In genomic region chr6:29468851-29469250, GRCm38 (mm10) we compare ENCODE assay signal across 9 mouse cellular contexts. TPM values are rescaled to one million over a fixed set of nuclear protein-coding genes. Genes with fewer than 3 reads are reported as not detected.
DNase-seq lines count a peak whose midpoint lies in the region; ATAC-seq lines count a peak whose summit lies in the region.
"Had no signal": no experiment of that assay in that cellular context is flagged by ENCODE, and none has a peak within 500 bp of the region (broad histone marks: within the 10 kb centered on the region; RNA-seq: fewer than 3 reads in every experiment).

No protein-coding gene starts in this region.

- peaks cover 10% of the 10 kb centered on the region for H3K4me1 ChIP-seq in heart, embryonic 15.5 days (replicated peaks)
- peaks cover 4% of the 10 kb centered on the region; the same call in 1 of the 2 replicates for H3K4me1 ChIP-seq in forebrain, embryonic 11.5 days (replicated peaks; ENCODE audit: control insufficient read depth, insufficient read depth, low read length)
- H3K4me1 ChIP-seq in kidney, embryonic 15.5 days: peaks cover 17% of the 10 kb centered on the region
- H3K4me1 ChIP-seq in midbrain, embryonic 15.5 days: peaks cover 16% of the 10 kb centered on the region

- no peak overlapping the region for H3K27ac ChIP-seq in heart, embryonic 15.5 days
- no peak overlapping the region for H3K27ac ChIP-seq in forebrain, embryonic 11.5 days (ENCODE audit: low read depth, low read length)
- peak overlapping the region; percentile 82; the same call in 1 of the 2 replicates for H3K27ac ChIP-seq in kidney, embryonic 15.5 days
- H3K27ac ChIP-seq in midbrain, embryonic 15.5 days: no peak overlapping the region

- ATAC-seq in heart, embryonic 15.5 days (replicated peaks; ENCODE audit: insufficient number of reproducible peaks, insufficient read depth, low FRiP score, low read depth): no peak
- ATAC-seq in forebrain, embryonic 11.5 days (replicated peaks; ENCODE audit: low FRiP score): no peak
- ATAC-seq in kidney, embryonic 15.5 days (replicated peaks; ENCODE audit: low FRiP score): no peak
- no peak for ATAC-seq in midbrain, embryonic 15.5 days (replicated peaks)
- ATAC-seq in monocyte, adult 5-6 weeks (replicated peaks; ENCODE audit: insufficient number of reproducible peaks, low FRiP score, low TSS enrichment, poor library complexity, severe bottlenecking): no peak

- H3K4me2 ChIP-seq in heart, embryonic 15.5 days: peak overlapping the region; percentile 72
- H3K4me2 ChIP-seq in forebrain, embryonic 11.5 days (ENCODE audit: low read depth, low read length, severe bottlenecking): peak overlapping the region; percentile 82
- peak overlapping the region; percentile 71 for H3K4me2 ChIP-seq in kidney, embryonic 15.5 days
- peak overlapping the region; percentile 58 for H3K4me2 ChIP-seq in midbrain, embryonic 15.5 days

- H3K9me3 ChIP-seq in heart, embryonic 15.5 days (replicated peaks): no peaks in the 10 kb centered on the region
- no peaks in the 10 kb centered on the region for H3K9me3 ChIP-seq in forebrain, embryonic 11.5 days (ENCODE audit: control insufficient read depth, low read length)
- H3K9me3 ChIP-seq in kidney, embryonic 15.5 days (replicated peaks): no peaks in the 10 kb centered on the region
- no peaks in the 10 kb centered on the region for H3K9me3 ChIP-seq in midbrain, embryonic 15.5 days

- peaks cover 17% of the 10 kb centered on the region for H3K36me3 ChIP-seq in heart, embryonic 15.5 days
- H3K36me3 ChIP-seq in forebrain, embryonic 11.5 days (ENCODE audit: control insufficient read depth, insufficient read depth, low read length): no peaks in the 10 kb centered on the region; the same call in 1 of the 2 replicates
- H3K36me3 ChIP-seq in kidney, embryonic 15.5 days: peaks cover 25% of the 10 kb centered on the region
- H3K36me3 ChIP-seq in midbrain, embryonic 15.5 days (replicated peaks): peaks cover 5% of the 10 kb centered on the region; the same call in 1 of the 2 replicates

- no peak overlapping the region for H3K9ac ChIP-seq in heart, embryonic 15.5 days
- H3K9ac ChIP-seq in forebrain, embryonic 11.5 days (ENCODE audit: low read length): no peak overlapping the region; the same call in 1 of the 2 replicates
- H3K9ac ChIP-seq in kidney, embryonic 15.5 days: peak overlapping the region; percentile 63
- no peak overlapping the region for H3K9ac ChIP-seq in midbrain, embryonic 15.5 days

- peak overlapping the region; percentile 84 for H3K4me3 ChIP-seq in heart, embryonic 15.5 days
- no peak overlapping the region for H3K4me3 ChIP-seq in forebrain, embryonic 11.5 days (ENCODE audit: low read depth, low read length)
- H3K4me3 ChIP-seq in kidney, embryonic 15.5 days (replicated peaks): peak overlapping the region; percentile 81
- peak overlapping the region; percentile 69 for H3K4me3 ChIP-seq in midbrain, embryonic 15.5 days

- H3K27me3 ChIP-seq in heart, embryonic 15.5 days: no peaks in the 10 kb centered on the region
- H3K27me3 ChIP-seq in forebrain, embryonic 11.5 days (ENCODE audit: control insufficient read depth, insufficient read depth, low read length): no peaks in the 10 kb centered on the region
- no peaks in the 10 kb centered on the region for H3K27me3 ChIP-seq in kidney, embryonic 15.5 days
- no peaks in the 10 kb centered on the region; the same call in 1 of the 2 replicates for H3K27me3 ChIP-seq in midbrain, embryonic 15.5 days (replicated peaks)

- DNase-seq in heart, postnatal 14 days: no peak
- no peak for DNase-seq in forebrain, embryonic 11.5 days (ENCODE audit: low spot score)
- DNase-seq in left cerebral cortex, postnatal 36 days (ENCODE audit: low spot score in 2 of 2): no peak
- DNase-seq in left cerebral cortex, adult 8-10 months (ENCODE audit: low spot score in 2 of 2): no peak

- intact Hi-C loops in heart, postnatal 14 days (cut with DNase I): no loop called here
- intact Hi-C loops in left cerebral cortex, postnatal 36 days (cut with DNase I): no loop called here

- WGBS in heart, embryonic 15.5 days: 85% methylated on average over 3 of the region's 3 CpGs
- 85% methylated on average over 3 of the region's 3 CpGs for WGBS in forebrain, embryonic 11.5 days
- 83% methylated on average over 3 of the region's 3 CpGs for WGBS in kidney, embryonic 15.5 days
- 90% methylated on average over 3 of the region's 3 CpGs for WGBS in midbrain, embryonic 15.5 days

RNA-seq across cellular contexts. Expression of gene Atp6v1f, which starts 1.3 kb away (rescaled TPM):
- polyA plus RNA-seq in heart, embryonic 15.5 days (2015; fragmentation: Nextera tagmentation; extraction: Ambion mirVana): 187 and 202 TPM in 2 replicates
- 100 to 1,000 TPM; 108 to 110 TPM for total RNA-seq in heart, postnatal 14 days (2021)
- polyA plus RNA-seq in forebrain, embryonic 11.5 days (2014; fragmentation: Nextera tagmentation; extraction: Ambion mirVana): 164 and 190 TPM in 2 replicates
- polyA plus RNA-seq in kidney, embryonic 15.5 days (2015; fragmentation: Nextera tagmentation; extraction: Ambion mirVana): 268 and 287 TPM in 2 replicates
- polyA plus RNA-seq in midbrain, embryonic 15.5 days (2015; fragmentation: Nextera tagmentation; extraction: Ambion mirVana): 342 and 365 TPM in 2 replicates
- 100 to 1,000 TPM; 229 to 263 TPM for total RNA-seq in left cerebral cortex, postnatal 36 days (2021)
- total RNA-seq in left cerebral cortex, adult 8-10 months (2022): 100 to 1,000 TPM; 249 to 281 (median 259) TPM
- total RNA-seq in monocyte, adult 5-6 weeks (2017): 216 to 361 TPM (median 337 TPM) in 3 replicates

RNA-seq across cellular contexts. Expression of gene Atp6v1fnb, which starts 2.4 kb away (rescaled TPM):
- not detected in 2 replicates for polyA plus RNA-seq in heart, embryonic 15.5 days (2015; fragmentation: Nextera tagmentation; extraction: Ambion mirVana)
- not detected for total RNA-seq in heart, postnatal 14 days (2021)
- 0.29 TPM in 1 of 2 replicates, not detected in the other for polyA plus RNA-seq in forebrain, embryonic 11.5 days (2014; fragmentation: Nextera tagmentation; extraction: Ambion mirVana)
- polyA plus RNA-seq in kidney, embryonic 15.5 days (2015; fragmentation: Nextera tagmentation; extraction: Ambion mirVana): not detected in 2 replicates
- 0.27 and 1.0 TPM in 2 replicates for polyA plus RNA-seq in midbrain, embryonic 15.5 days (2015; fragmentation: Nextera tagmentation; extraction: Ambion mirVana)
- under 1 TPM; 0.49 to 0.63 TPM for total RNA-seq in left cerebral cortex, postnatal 36 days (2021)
- under 1 TPM in 2 of 4 experiments, not detected in 2; 0.57 to 0.89 TPM for total RNA-seq in left cerebral cortex, adult 8-10 months (2022)
- 0.78 TPM in 1 of 3 replicates, not detected in the others for total RNA-seq in monocyte, adult 5-6 weeks (2017)
- polyA plus RNA-seq: CD4-positive, CD25-positive, alpha-beta regulatory T cell, adult 4 months had no signal

RNA-seq across cellular contexts. Expression of gene Flnc, which starts 35.8 kb away (rescaled TPM):
- 39.1 and 43.9 TPM in 2 replicates for polyA plus RNA-seq in heart, embryonic 15.5 days (2015; fragmentation: Nextera tagmentation; extraction: Ambion mirVana)
- 100 to 1,000 TPM; 146 to 175 TPM for total RNA-seq in heart, postnatal 14 days (2021)
- polyA plus RNA-seq in forebrain, embryonic 11.5 days (2014; fragmentation: Nextera tagmentation; extraction: Ambion mirVana): 2.4 and 2.6 TPM in 2 replicates
- 7.7 and 9.3 TPM in 2 replicates for polyA plus RNA-seq in kidney, embryonic 15.5 days (2015; fragmentation: Nextera tagmentation; extraction: Ambion mirVana)
- polyA plus RNA-seq in midbrain, embryonic 15.5 days (2015; fragmentation: Nextera tagmentation; extraction: Ambion mirVana): 3.3 and 3.4 TPM in 2 replicates
- total RNA-seq in left cerebral cortex, postnatal 36 days (2021): 1 to 10 TPM; 1.7 to 2.0 TPM
- 1 to 10 TPM; 1.9 to 3.9 (median 2.9) TPM for total RNA-seq in left cerebral cortex, adult 8-10 months (2022)
- not detected in 3 replicates for total RNA-seq in monocyte, adult 5-6 weeks (2017)
- polyA plus RNA-seq: CD4-positive, CD25-positive, alpha-beta regulatory T cell, adult 4 months had no signal

RNA-seq across cellular contexts. Expression of gene Kcp, which starts 38.9 kb away (rescaled TPM):
- polyA plus RNA-seq in heart, embryonic 15.5 days (2015; fragmentation: Nextera tagmentation; extraction: Ambion mirVana): 7.3 and 12.5 TPM in 2 replicates
- total RNA-seq in heart, postnatal 14 days (2021): 10 to 100 TPM; 11.9 to 12.3 TPM
- 9.6 and 14.4 TPM in 2 replicates for polyA plus RNA-seq in forebrain, embryonic 11.5 days (2014; fragmentation: Nextera tagmentation; extraction: Ambion mirVana)
- polyA plus RNA-seq in kidney, embryonic 15.5 days (2015; fragmentation: Nextera tagmentation; extraction: Ambion mirVana): 24.0 and 27.9 TPM in 2 replicates
- 18.9 and 20.9 TPM in 2 replicates for polyA plus RNA-seq in midbrain, embryonic 15.5 days (2015; fragmentation: Nextera tagmentation; extraction: Ambion mirVana)
- total RNA-seq in left cerebral cortex, postnatal 36 days (2021): 1 to 10 TPM in 1 of 2 experiments, under 1 TPM in 1; 0.54 to 1.9 TPM
- 1 to 10 TPM in 3 of 4 experiments, under 1 TPM in 1; 0.78 to 1.2 (median 1.1) TPM for total RNA-seq in left cerebral cortex, adult 8-10 months (2022)
- total RNA-seq in monocyte, adult 5-6 weeks (2017): not detected in 3 replicates

RNA-seq across cellular contexts. Expression of gene Irf5, which starts 57.6 kb away (rescaled TPM):
- polyA plus RNA-seq in heart, embryonic 15.5 days (2015; fragmentation: Nextera tagmentation; extraction: Ambion mirVana): 4.5 and 8.6 TPM in 2 replicates
- 1 to 10 TPM; 3.0 to 3.2 TPM for total RNA-seq in heart, postnatal 14 days (2021)
- 2.1 and 2.6 TPM in 2 replicates for polyA plus RNA-seq in forebrain, embryonic 11.5 days (2014; fragmentation: Nextera tagmentation; extraction: Ambion mirVana)
- polyA plus RNA-seq in kidney, embryonic 15.5 days (2015; fragmentation: Nextera tagmentation; extraction: Ambion mirVana): 6.1 and 7.4 TPM in 2 replicates
- polyA plus RNA-seq in midbrain, embryonic 15.5 days (2015; fragmentation: Nextera tagmentation; extraction: Ambion mirVana): 2.0 and 2.1 TPM in 2 replicates
- total RNA-seq in left cerebral cortex, postnatal 36 days (2021): 1 to 10 TPM; 4.4 to 4.7 TPM
- 10 to 100 TPM in 1 of 4 experiments, 1 to 10 TPM in 3; 4.7 to 10.3 (median 6.5) TPM for total RNA-seq in left cerebral cortex, adult 8-10 months (2022)
- 195 to 268 TPM (median 261 TPM) in 3 replicates for total RNA-seq in monocyte, adult 5-6 weeks (2017)

Comparison
In these comparisons a context has a peak if more than half of its experiments do, and no peak if none do; other contexts are left out.
1. RNA of gene Flnc, which starts 35.8 kb away (total RNA-seq): 146 to 175 TPM in heart, postnatal 14 days; 1.9 to 3.9 TPM in left cerebral cortex, adult 8-10 months, 1.7 to 2.0 TPM in left cerebral cortex, postnatal 36 days and not detected in monocyte, adult 5-6 weeks; every median in the first group is over 10 times any median in the second.
2. Peak in every context shown above with its lines, with median percentiles within 50 percentile points of each other: H3K4me2 ChIP-seq.